Mouse (Mus musculus): ENCODE results near the gene Prr5. TPM values are rescaled to one million over a fixed set of nuclear protein-coding genes. Genes with fewer than 3 reads are reported as not detected.

Prr5 gene
- 34.1 and 58.7 TPM in 2 replicates for polyA plus RNA-seq (2012; rRNA removed; ENCODE audit: low replicate concordance)

DNA sequence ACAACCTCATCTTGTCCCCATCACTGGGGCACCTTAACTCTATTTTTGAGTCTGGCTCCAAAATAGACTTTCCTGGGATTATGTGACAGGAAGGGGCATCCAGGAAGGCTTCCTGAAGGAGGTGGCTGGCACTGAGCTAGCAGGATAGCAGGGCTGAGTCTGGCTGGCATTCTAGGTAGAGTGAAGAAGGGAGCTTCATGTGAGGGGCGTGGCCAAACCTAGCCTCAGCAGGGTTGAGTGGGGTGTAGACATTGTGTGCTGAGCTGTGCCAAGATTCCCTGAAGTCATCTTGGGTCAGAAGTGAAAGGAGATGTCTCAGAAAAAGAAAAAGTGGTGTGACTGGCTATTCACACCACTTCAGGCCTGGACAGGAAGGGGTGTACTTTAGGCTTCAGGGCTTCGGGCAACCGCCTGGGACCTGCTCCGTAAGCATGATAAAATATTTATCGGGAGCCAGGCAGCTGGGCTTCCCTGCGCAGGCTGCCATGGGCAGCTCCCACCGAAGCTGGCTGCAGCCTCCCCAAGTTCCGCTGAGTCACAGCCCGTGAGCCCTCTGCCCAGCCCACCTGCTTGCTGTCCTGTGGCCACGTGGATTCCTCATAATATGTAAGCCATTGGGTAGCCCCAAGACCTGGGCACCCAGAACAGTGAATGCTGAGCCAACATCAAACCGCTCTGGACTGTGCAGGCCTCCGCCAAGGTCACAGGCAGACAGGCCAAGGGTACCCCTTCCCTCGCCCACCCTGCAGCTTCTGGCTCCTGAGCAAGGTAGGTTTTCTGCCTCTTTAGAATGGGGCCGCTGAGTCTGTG lies at the start of gene Prr5:
Gene Prr5 (plus strand): TSS at position 683 of the 810 bp plus-strand sequence.

DNA sequence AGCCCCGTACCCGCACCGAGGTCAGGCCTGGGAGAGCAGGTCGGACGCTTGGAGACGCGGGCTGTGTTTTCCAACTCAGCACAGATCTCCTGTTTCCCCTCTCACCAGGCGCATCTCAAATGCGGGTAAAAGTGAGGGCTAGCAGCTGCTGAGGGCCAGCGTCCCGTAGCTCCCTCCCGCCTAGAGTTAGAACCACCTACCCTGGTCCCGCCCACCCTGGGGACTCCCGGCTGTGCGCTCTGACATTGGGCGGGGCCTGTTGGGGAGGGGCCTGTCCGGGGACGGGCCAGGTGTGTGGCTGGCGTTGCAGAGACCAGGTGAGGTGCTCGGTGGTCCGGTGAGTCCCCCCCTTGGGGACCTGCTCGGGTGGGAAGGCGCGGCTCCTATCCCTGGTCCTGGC lies 50.4 kb downstream of the Prr5 start, which contains the start of gene Arhgap8:
Gene Arhgap8 (plus strand): TSS at position 262 of the 400 bp plus-strand sequence.

Other genes starting within 250 kb of the Prr5 start
- gene Shisal1, start 222.5 kb upstream of the Prr5 start, polyA plus RNA-seq (2012; rRNA removed; ENCODE audit: low replicate concordance): 0.27 and 10.5 TPM in 2 replicates
- 5.8 and 13.6 TPM in 2 replicates for gene Rtl6, start 111.8 kb upstream of the Prr5 start, polyA plus RNA-seq (2012; rRNA removed; ENCODE audit: low replicate concordance)
- 1.9 and 6.7 TPM in 2 replicates for gene Arhgap8, start 50.4 kb downstream of the Prr5 start, polyA plus RNA-seq (2012; rRNA removed; ENCODE audit: low replicate concordance)
- gene Phf21b, start 186.4 kb downstream of the Prr5 start, polyA plus RNA-seq (2012; rRNA removed; ENCODE audit: low replicate concordance): 3.0 and 14.3 TPM in 2 replicates

Measured in subcutaneous adipose tissue, adult 2 months (tissue).